Comparison of ENCODE assay signal across 8 mouse cellular contexts in genomic region chr10:71479700-71480325, GRCm38 (mm10).
A peak's percentile ranks its signal among the peaks of the same experiment; 100 is the strongest.
DNase-seq lines count a peak whose midpoint lies in the region; ATAC-seq and TF ChIP-seq lines count a peak whose summit lies in the region.

No protein-coding gene starts in this region.

- no peaks in the 10 kb centered on the region for H3K9me3 ChIP-seq in liver, embryonic 11.5 days (ENCODE audit: control insufficient read depth, low read length)

- 12% methylated on average over 8 of the region's 8 CpGs for WGBS in liver, embryonic 11.5 days

- H3K4me1 ChIP-seq in liver, embryonic 11.5 days (replicated peaks; ENCODE audit: control insufficient read depth, insufficient read depth, low read length) = no peaks in the 10 kb centered on the region

- H3K4me3 ChIP-seq in C2C12 (ENCODE audit: insufficient read depth, poor library complexity, severe bottlenecking) = no peak overlapping the region
- no peak overlapping the region for H3K4me3 ChIP-seq in liver, embryonic 11.5 days (ENCODE audit: low read depth, low read length)

- H3K27me3 ChIP-seq in C2C12 (ENCODE audit: control insufficient read depth, insufficient read depth, insufficient read length) = peaks cover 20% of the 10 kb centered on the region
- no peaks in the 10 kb centered on the region for H3K27me3 ChIP-seq in liver, embryonic 11.5 days (replicated peaks; ENCODE audit: control insufficient read depth, insufficient read depth, low read length)

- H3K27ac ChIP-seq in liver, embryonic 11.5 days (ENCODE audit: low read depth, low read length) = no peak overlapping the region

- no peak overlapping the region for H3K9ac ChIP-seq in liver, embryonic 11.5 days (ENCODE audit: low read depth, low read length)

- H3ac ChIP-seq in C2C12 (ENCODE audit: control insufficient read depth, insufficient read length, low read depth) = no peak overlapping the region

- no peaks in the 10 kb centered on the region for H3K36me3 ChIP-seq in C2C12 (ENCODE audit: control insufficient read depth, insufficient read depth)
- no peaks in the 10 kb centered on the region for H3K36me3 ChIP-seq in liver, embryonic 11.5 days (ENCODE audit: control insufficient read depth, insufficient read depth, low read length)

- H3K79me2 ChIP-seq in C2C12 (ENCODE audit: control insufficient read depth, insufficient read depth) = no peaks in the 10 kb centered on the region

- peak; percentile 70 for TF ChIP-seq CTCF in C2C12 (IDR thresholded peaks at IDR 0.05; ENCODE audit: control insufficient read depth, insufficient read depth, insufficient read length)

- H3K4me2 ChIP-seq in liver, embryonic 11.5 days = no peak overlapping the region

- peak; percentile 73 for DNase-seq in R1 (ENCODE audit: low read depth, low spot score)
- peak; percentile 76 to 81 for DNase-seq in cerebellum, postnatal 36 days
- peak; percentile 77 for DNase-seq in gastrocnemius, postnatal 10 days
- DNase-seq in kidney, postnatal 10 days = peak; percentile 80
- peak; percentile 45 for DNase-seq in liver, embryonic 11.5 days (ENCODE audit: low spot score)
- DNase-seq in retina, postnatal 7 days (ENCODE audit: low read depth, low spot score) = peak; percentile 55

- ATAC-seq in liver, embryonic 11.5 days (replicated peaks; ENCODE audit: low FRiP score) = no peak
- ATAC-seq in erythroid progenitor cell, adult 5-6 weeks (replicated peaks; ENCODE audit: low FRiP score, poor library complexity, severe bottlenecking) = no peak

- no peaks in the 10 kb centered on the region for H3K79me3 ChIP-seq in C2C12 (ENCODE audit: low read depth)

TF ChIP-seq in C2C12, 6 proteins besides CTCF, POLR2A, EP300 and RAD21:
- TF ChIP-seq USF1 (IDR thresholded peaks at IDR 0.05; ENCODE audit: low read depth) (no peak), CEBPB (IDR thresholded peaks at IDR 0.05; ENCODE audit: low read depth) (no peak), MAX (IDR thresholded peaks at IDR 0.05) (no peak), FOSL1 (IDR thresholded peaks at IDR 0.05; ENCODE audit: insufficient read depth, low read length, poor library complexity, severe bottlenecking) (no peak)
